Comparison of ENCODE assay signal across 8 mouse cellular contexts in genomic region chr19:32758793-32759161, GRCm38 (mm10). TPM values are rescaled to one million over a fixed set of nuclear protein-coding genes. Genes with fewer than 3 reads are reported as not detected.
A peak's percentile ranks its signal among the peaks of the same experiment; 100 is the strongest.
DNase-seq lines count a peak whose midpoint lies in the region; ATAC-seq and TF ChIP-seq lines count a peak whose summit lies in the region.

No protein-coding gene starts in this region.

- peak overlapping the region; percentile 94 for H3K4me2 ChIP-seq in liver, embryonic 12.5 days

- H3K27me3 ChIP-seq in liver, embryonic 12.5 days (replicated peaks) = peaks cover 5% of the 10 kb centered on the region; the same call in 1 of the 2 replicates

- peaks cover 2% of the 10 kb centered on the region; the same call in 1 of the 2 replicates for H3K4me1 ChIP-seq in embryonic fibroblast, embryonic 13.5 days (ENCODE audit: control insufficient read depth, insufficient read depth, low read length)
- peaks cover 48% of the 10 kb centered on the region for H3K4me1 ChIP-seq in liver, embryonic 12.5 days

- TF ChIP-seq CTCF in gastrocnemius, adult 2 months (IDR thresholded peaks at IDR 0.05) = no peak
- no peak for TF ChIP-seq CTCF in embryonic fibroblast, embryonic 13.5 days (IDR thresholded peaks at IDR 0.05; ENCODE audit: borderline replicate concordance, insufficient read depth, low read length)

- H3K4me3 ChIP-seq in gastrocnemius, adult 2 months = peak overlapping the region; percentile 80
- H3K4me3 ChIP-seq in embryonic fibroblast, embryonic 13.5 days (ENCODE audit: insufficient read depth, low read length) = peak overlapping the region; percentile 96
- H3K4me3 ChIP-seq in liver, embryonic 12.5 days = peak overlapping the region; percentile 96

- no peak for ATAC-seq in liver, embryonic 12.5 days
- no peak for ATAC-seq in monocyte, adult 5-6 weeks (replicated peaks; ENCODE audit: insufficient number of reproducible peaks, low FRiP score, low TSS enrichment, poor library complexity, severe bottlenecking)
- no peak for ATAC-seq in megakaryocyte-erythroid progenitor cell, adult 5-6 weeks (replicated peaks; ENCODE audit: low FRiP score, low TSS enrichment, poor library complexity, severe bottlenecking)

- intact Hi-C loops in gastrocnemius, adult 2 months (cut with DNase I) = loop anchor here (10.0 kb wide), 3 partner anchors 146 to 466 kb away; no protein-coding TSS in a partner anchor

- H3K36me3 ChIP-seq in liver, embryonic 12.5 days = peaks cover 3% of the 10 kb centered on the region; the same call in 1 of the 2 replicates

- H3K9me3 ChIP-seq in liver, embryonic 12.5 days (replicated peaks) = no peaks in the 10 kb centered on the region

- 0 out of 2 replicates have a peak, but pooled peaks have one; percentile 18 for TF ChIP-seq POLR2A in embryonic fibroblast, embryonic 13.5 days (IDR thresholded peaks at IDR 0.05; ENCODE audit: low read depth, low read length)

- DNase-seq in gastrocnemius, adult 2 months = no peak
- DNase-seq in gastrocnemius, postnatal 4 days (ENCODE audit: low spot score in 2 of 2) = no peak
- peak; percentile 43 for DNase-seq in 416B (ENCODE audit: low read depth)
- DNase-seq in adrenal gland, adult 18-20 months (ENCODE audit: low spot score in 2 of 2) = no peak

- H3K27ac ChIP-seq in gastrocnemius, adult 2 months = peak overlapping the region; percentile 98
- H3K27ac ChIP-seq in embryonic fibroblast, embryonic 13.5 days (ENCODE audit: insufficient read depth, low read length) = peak overlapping the region; percentile 79
- no peak overlapping the region for H3K27ac ChIP-seq in liver, embryonic 12.5 days

- H3K9ac ChIP-seq in liver, embryonic 12.5 days = peak overlapping the region; percentile 97

- 2% methylated on average over 11 of the region's 11 CpGs for WGBS in liver, embryonic 12.5 days (ENCODE audit: insufficient replicate concordance)

RNA-seq across cellular contexts. Expression of gene Pten, which starts 1.5 kb away (rescaled TPM):
- total RNA-seq in gastrocnemius, adult 2 months (2021) = 10 to 100 TPM; 35.2 to 36.9 TPM
- 10 to 100 TPM; 41.7 to 48.4 TPM for total RNA-seq in gastrocnemius, postnatal 4 days (2021)
- polyA plus RNA-seq in embryonic fibroblast, embryonic 13.5 days (2011; ENCODE audit: insufficient read length, low read depth, missing spikeins) = 104 and 134 TPM in 2 replicates
- polyA plus RNA-seq in liver, embryonic 12.5 days (2016; fragmentation: Nextera tagmentation; extraction: Ambion mirVana) = 5.4 and 5.9 TPM in 2 replicates
- total RNA-seq in adrenal gland, adult 18-20 months (2021) = 10 to 100 TPM; 69.0 to 74.2 TPM
- 179 to 197 TPM (median 196 TPM) in 3 replicates for total RNA-seq in monocyte, adult 5-6 weeks (2017)
- 51.0 and 53.2 TPM in 2 replicates for total RNA-seq in megakaryocyte-erythroid progenitor cell, adult 5-6 weeks (2014; fragmentation: Nextera tagmentation)
- 63.2 and 90.9 TPM in 2 replicates for total RNA-seq in megakaryocyte-erythroid progenitor cell, adult 5-6 weeks (2017)

RNA-seq across cellular contexts. Expression of gene Atad1, which starts 19.2 kb away (rescaled TPM):
- 10 to 100 TPM; 55.3 to 71.6 TPM for total RNA-seq in gastrocnemius, adult 2 months (2021)
- 10 to 100 TPM; 40.5 to 44.7 TPM for total RNA-seq in gastrocnemius, postnatal 4 days (2021)
- 87.2 and 97.8 TPM in 2 replicates for polyA plus RNA-seq in embryonic fibroblast, embryonic 13.5 days (2011; ENCODE audit: insufficient read length, low read depth, missing spikeins)
- 32.2 and 32.3 TPM in 2 replicates for polyA plus RNA-seq in liver, embryonic 12.5 days (2016; fragmentation: Nextera tagmentation; extraction: Ambion mirVana)
- 10 to 100 TPM; 62.1 to 71.9 TPM for total RNA-seq in adrenal gland, adult 18-20 months (2021)
- 49.5 to 79.0 TPM (median 56.9 TPM) in 3 replicates for total RNA-seq in monocyte, adult 5-6 weeks (2017)
- total RNA-seq in megakaryocyte-erythroid progenitor cell, adult 5-6 weeks (2014; fragmentation: Nextera tagmentation) = 31.4 and 49.4 TPM in 2 replicates
- 78.5 and 83.7 TPM in 2 replicates for total RNA-seq in megakaryocyte-erythroid progenitor cell, adult 5-6 weeks (2017)
